Mouse (Mus musculus) testis, adult 2 months (tissue): ENCODE data around the gene Slc10a7.

Experiments
- CTCF ChIP-seq: fragments of 200-500 bp; IDR thresholded peaks from 2 replicates; pipeline ENCODE4 v1.5.1; 2012; ENCODE audit warnings: low read depth, mild to moderate bottlenecking, inconsistent platforms, low read length, moderate library complexity; ENCODE audit not compliant: control insufficient read depth, insufficient read depth, insufficient replicate concordance
- POLR2A ChIP-seq: fragments of 200-500 bp; IDR thresholded peaks from 2 replicates; pipeline ENCODE4 v1.6.1; 2012; ENCODE audit warnings: low read depth, mild to moderate bottlenecking, inconsistent platforms, low read length, moderate library complexity; ENCODE audit not compliant: control insufficient read depth

DNA sequence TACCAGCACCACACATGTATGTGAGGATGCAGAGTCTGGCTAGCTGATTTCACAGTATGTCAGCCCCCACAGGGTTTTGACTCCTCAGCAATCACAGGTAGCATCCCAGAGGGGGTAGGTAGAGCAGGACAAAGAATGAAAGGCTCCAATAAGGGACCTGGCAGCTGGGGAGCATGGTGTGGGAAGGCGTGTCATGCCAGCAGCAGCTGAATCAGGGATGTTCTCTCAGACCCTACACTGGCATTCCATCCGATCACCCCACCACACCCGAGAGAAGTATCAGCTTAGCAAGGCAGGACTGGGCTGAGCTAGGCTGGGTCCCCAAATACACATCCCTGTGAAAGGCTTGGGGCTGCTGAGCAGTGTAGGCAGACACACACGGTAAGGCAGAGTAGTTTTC lies 229.2 kb downstream of the Slc10a7 start:
- TF ChIP-seq CTCF, result no peak
- TF ChIP-seq POLR2A, result no peak
